Mouse (Mus musculus) layer of hippocampus, adult 11-12 months (tissue): Measurements from ENCODE around the gene Gm9268.
"Not testable (repeated sequence)": the region's sequence is repeated elsewhere in the genome, so short reads cannot be mapped to it uniquely, and the experiment has no call there.

Experiments used
- DNase-seq: peaks from one replicate; pipeline ENCODE4 v3.0.0; 2022; ENCODE audit warnings: low spot score

Gene Gm9268

DNA sequence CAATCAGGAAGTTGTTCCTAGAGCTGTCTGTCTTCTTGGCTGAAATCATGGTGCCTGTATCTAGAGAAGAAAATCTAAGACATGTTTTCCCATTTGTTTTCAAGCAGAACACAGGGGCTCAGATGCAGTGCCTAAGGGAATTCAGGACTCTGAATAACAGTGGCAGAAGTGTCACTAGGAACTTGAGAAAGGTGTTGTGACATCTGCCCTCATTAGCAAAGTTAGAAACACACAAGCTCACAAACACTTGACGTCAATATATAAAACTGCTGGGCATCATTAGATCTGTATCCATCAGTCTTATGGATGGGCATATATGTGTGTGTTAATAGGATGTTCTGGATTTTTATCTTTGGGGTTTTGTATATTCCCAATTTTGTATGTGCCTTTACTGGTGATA is at the start of gene Gm9268:
Gene Gm9268 (plus strand): TSS at position 301 of the 400 bp plus-strand sequence.
- not testable (repeated sequence) for DNase-seq

DNA sequence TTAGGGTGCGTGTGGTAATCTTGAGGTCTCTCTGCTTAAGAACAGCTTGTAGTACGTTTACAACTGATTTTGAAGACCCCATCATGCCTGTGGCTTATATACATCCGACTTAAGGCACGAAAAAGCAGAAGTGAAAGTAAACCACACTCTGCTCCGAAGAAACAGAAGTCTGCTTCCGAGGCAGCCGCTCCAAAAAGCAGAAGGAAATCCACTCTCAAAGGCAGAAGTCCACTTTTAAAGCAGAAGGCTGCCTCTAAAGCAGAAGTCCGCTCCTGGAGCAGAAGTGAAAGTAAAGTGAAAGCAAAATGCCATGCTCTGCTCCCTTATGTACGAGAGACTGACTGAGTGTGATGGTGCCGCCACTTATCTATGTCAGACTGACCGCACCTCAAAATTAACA is 38.5 kb upstream of the Gm9268 start:
- peak; percentile 2 for DNase-seq

DNA sequence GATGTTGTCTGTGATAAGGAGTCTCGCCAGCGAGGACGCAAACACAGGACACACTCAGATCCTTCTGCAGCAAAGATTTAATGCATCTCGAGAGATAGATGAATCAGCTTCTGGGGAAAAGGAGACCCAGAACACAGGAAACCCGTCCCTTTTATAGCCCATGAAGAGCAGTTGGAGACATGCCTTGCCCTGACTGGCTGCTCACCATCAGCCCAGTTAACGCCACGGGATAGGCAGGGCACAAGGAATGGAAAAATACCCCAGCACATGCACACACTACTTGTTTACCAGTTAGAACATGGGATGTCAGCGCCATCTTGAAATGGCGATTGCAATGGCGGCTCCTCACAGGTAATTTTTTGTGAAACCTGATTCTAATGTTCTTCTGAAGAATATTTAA is 37.8 kb upstream of the Gm9268 start:
- no peak for DNase-seq

DNA sequence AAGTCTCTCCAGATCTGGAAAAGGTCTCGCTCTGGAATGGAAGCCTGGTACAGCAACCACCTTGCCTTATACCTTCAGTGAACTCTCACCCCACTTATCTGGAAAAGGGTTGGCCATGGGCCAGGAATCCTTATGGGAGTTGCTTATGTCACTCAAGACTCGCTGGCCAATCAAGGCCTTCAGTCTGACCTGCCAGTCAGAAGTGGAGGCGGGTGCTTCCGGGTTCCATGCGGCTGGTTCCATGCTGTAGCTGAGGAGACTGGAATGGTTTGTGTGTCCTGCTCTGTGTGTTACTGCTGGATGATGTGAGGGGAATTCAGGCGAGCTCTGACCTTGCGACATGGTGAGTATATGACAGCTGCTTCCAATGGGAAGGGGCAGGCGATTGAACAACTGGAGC is 59.3 kb downstream of the Gm9268 start:
- DNase-seq, result no peak
